Mouse (Mus musculus): ENCODE data around the gene Cabp1. TPM values are rescaled to one million over a fixed set of nuclear protein-coding genes. Genes with fewer than 3 reads are reported as not detected.
"Not testable (repeated sequence)": the region's sequence is repeated elsewhere in the genome, so short reads cannot be mapped to it uniquely, and the experiment has no call there.

Cabp1 gene
- polyA plus RNA-seq, 1 experiment from 2014 or later: 2.4 TPM

DNA sequence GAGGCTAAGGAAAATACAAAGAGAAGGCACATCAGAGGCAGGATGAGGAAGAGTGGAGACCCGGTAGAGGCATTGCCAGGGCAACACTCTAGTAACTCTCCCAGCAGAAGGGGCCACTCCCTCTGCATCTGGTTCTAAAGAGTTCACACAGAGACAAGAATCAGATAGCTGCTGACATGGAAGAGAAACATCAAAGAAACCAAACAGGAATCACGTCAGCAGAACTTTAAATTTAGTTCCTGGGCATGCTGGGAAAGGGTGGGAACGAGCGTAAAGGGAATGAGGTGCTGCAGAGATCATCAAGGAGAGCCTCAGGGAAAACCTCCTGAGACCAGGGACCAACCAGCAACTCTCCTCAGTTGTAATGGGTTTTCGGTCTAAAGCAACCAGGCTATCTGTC, 43.2 kb downstream of the Cabp1 start:
- Histone ChIP-seq H3K36me3 (replicated peaks; ENCODE audit: control insufficient read depth, insufficient read depth, low read depth, low read length) (peaks cover 14% of the 10 kb centered on the region), H3K4me3 (ENCODE audit: low read depth, low read length) (no peak overlapping the region), H3K4me2 (ENCODE audit: low read depth, low read length) (no peak overlapping the region), H3K27me3 (ENCODE audit: control insufficient read depth, insufficient read depth, low read length) (no peaks in the 10 kb centered on the region), H3K9ac (replicated peaks; ENCODE audit: low read length) (no peak overlapping the region), H3K27ac (replicated peaks; ENCODE audit: low read depth, low read length) (no peak overlapping the region), H3K4me1 (ENCODE audit: control insufficient read depth, insufficient read depth, low read length) (peaks cover 4% of the 10 kb centered on the region), H3K9me3 (replicated peaks; ENCODE audit: control insufficient read depth, low read length) (no peaks in the 10 kb centered on the region)
- DNase-seq (ENCODE audit: low spot score) (no peak), ATAC-seq (replicated peaks; ENCODE audit: insufficient number of reproducible peaks, low FRiP score, low TSS enrichment, low read depth) (no peak)
- 82% methylated on average over 5 of the region's 5 CpGs for WGBS

DNA sequence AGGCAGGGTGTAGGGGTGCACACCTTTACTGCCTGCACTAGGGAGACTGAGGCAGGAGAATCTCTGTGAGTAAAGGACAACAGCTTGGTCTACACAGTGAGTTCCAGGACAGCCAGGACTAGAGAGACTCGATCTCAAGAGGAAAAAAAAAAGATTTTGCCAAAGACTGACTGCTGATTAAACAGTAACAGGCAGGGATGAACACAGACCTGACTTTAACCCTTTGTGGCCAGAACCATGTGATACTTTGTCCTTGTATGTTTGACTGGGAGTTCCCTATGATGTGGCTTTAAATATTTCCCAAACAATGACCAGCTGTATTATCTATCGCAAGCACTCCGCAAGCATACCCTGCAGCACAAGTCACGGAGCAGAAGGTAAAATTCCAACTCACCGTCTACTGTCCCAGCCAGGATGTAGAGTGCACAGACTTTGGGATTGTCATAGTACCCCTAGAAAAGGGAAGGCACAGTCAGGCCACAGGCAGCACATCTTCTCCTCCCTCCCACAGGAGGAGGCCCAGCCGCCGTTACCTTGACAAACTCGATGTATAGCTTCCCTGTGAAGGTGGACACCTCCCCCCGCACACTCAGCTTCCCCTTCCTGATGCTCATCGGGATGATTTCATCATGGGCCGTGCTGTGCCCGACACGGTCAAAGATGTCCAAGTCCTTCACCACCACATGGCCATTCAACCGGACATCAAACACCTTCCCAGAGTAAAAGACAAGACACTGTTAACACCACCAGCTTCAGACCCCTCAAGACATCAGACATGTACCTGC, 44.3 kb downstream of the Cabp1 start:
- H3K9me3 ChIP-seq (replicated peaks; ENCODE audit: control insufficient read depth, low read length): no peaks in the 10 kb centered on the region
- H3K27ac ChIP-seq (replicated peaks; ENCODE audit: low read depth, low read length): no peak overlapping the region
- H3K4me3 ChIP-seq (ENCODE audit: low read depth, low read length): no peak overlapping the region
- no peak overlapping the region for H3K9ac ChIP-seq (replicated peaks; ENCODE audit: low read length)
- H3K4me1 ChIP-seq (ENCODE audit: control insufficient read depth, insufficient read depth, low read length): peaks cover 4% of the 10 kb centered on the region
- no peak overlapping the region for H3K4me2 ChIP-seq (ENCODE audit: low read depth, low read length)
- 95% methylated on average over 14 of the region's 14 CpGs for WGBS
- H3K36me3 ChIP-seq (replicated peaks; ENCODE audit: control insufficient read depth, insufficient read depth, low read depth, low read length): peaks cover 14% of the 10 kb centered on the region
- ATAC-seq (replicated peaks; ENCODE audit: insufficient number of reproducible peaks, low FRiP score, low TSS enrichment, low read depth) (no peak), DNase-seq (ENCODE audit: low spot score) (no peak)
- no peaks in the 10 kb centered on the region for H3K27me3 ChIP-seq (ENCODE audit: control insufficient read depth, insufficient read depth, low read length)

DNA sequence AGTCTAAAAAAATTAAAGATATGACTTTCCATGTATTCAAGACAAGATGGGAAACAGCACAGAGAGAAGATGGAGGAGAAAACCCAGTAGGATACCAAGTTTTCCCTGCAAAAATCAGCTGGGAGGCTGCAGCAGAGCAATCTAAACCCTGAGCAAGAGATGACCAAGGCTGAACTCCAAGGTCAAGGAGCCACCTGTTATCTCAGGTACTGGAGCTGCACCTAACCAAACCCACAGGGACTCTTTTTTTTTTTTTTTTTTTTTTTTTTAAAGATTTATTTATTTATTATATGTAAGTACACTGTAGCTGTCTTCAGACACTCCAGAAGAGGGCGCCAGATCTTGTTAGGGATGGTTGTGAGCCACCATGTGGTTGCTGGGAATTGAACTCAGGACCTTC, 45.3 kb downstream of the Cabp1 start:
- not testable (repeated sequence) for H3K27ac ChIP-seq (replicated peaks; ENCODE audit: low read depth, low read length); H3K9ac ChIP-seq (replicated peaks; ENCODE audit: low read length); DNase-seq (ENCODE audit: low spot score)

DNA sequence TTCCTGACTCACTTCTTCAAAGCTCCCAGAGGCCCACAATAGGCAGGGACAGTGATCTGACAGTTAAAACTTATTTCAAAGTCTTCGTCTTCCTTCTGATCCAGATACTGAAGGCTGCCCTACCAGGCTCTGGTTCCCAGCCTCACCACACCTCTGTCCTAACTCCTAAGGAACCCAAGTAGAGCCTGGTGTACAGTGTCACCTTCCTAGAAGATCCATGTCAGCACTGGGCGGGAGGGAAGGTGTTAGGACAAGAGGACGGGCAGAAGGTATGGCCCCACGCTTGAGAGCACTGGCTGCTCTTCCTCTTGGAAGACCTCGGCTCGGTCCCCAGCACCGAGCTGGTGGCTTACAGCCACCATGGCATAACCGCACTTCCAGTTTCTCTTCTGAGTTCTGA, 45.8 kb downstream of the Cabp1 start:
- no peak for ATAC-seq (replicated peaks; ENCODE audit: insufficient number of reproducible peaks, low FRiP score, low TSS enrichment, low read depth)
- no peak overlapping the region for H3K4me2 ChIP-seq (ENCODE audit: low read depth, low read length)
- peaks cover 14% of the 10 kb centered on the region for H3K36me3 ChIP-seq (replicated peaks; ENCODE audit: control insufficient read depth, insufficient read depth, low read depth, low read length)
- no peaks in the 10 kb centered on the region for H3K27me3 ChIP-seq (ENCODE audit: control insufficient read depth, insufficient read depth, low read length)
- no peak overlapping the region for H3K4me3 ChIP-seq (ENCODE audit: low read depth, low read length)
- WGBS: 95% methylated on average over 8 of the region's 8 CpGs
- no peak overlapping the region for H3K9ac ChIP-seq (replicated peaks; ENCODE audit: low read length)
- no peaks in the 10 kb centered on the region for H3K9me3 ChIP-seq (replicated peaks; ENCODE audit: control insufficient read depth, low read length)
- DNase-seq (ENCODE audit: low spot score): no peak
- H3K27ac ChIP-seq (replicated peaks; ENCODE audit: low read depth, low read length): no peak overlapping the region
- peaks cover 2% of the 10 kb centered on the region for H3K4me1 ChIP-seq (ENCODE audit: control insufficient read depth, insufficient read depth, low read length)

More for the DNA sequence above, 45.3 kb downstream of the Cabp1 start:
- not testable (repeated sequence) for H3K4me2 ChIP-seq (ENCODE audit: low read depth, low read length); H3K27me3 ChIP-seq (ENCODE audit: control insufficient read depth, insufficient read depth, low read length); H3K4me1 ChIP-seq (ENCODE audit: control insufficient read depth, insufficient read depth, low read length); ATAC-seq (replicated peaks; ENCODE audit: insufficient number of reproducible peaks, low FRiP score, low TSS enrichment, low read depth); H3K9me3 ChIP-seq (replicated peaks; ENCODE audit: control insufficient read depth, low read length); H3K4me3 ChIP-seq (ENCODE audit: low read depth, low read length)
- H3K36me3 ChIP-seq (replicated peaks; ENCODE audit: control insufficient read depth, insufficient read depth, low read depth, low read length): peaks cover 14% of the 10 kb centered on the region
- WGBS: no CpG with 5 or more reads among the region's 1 CpGs

DNA sequence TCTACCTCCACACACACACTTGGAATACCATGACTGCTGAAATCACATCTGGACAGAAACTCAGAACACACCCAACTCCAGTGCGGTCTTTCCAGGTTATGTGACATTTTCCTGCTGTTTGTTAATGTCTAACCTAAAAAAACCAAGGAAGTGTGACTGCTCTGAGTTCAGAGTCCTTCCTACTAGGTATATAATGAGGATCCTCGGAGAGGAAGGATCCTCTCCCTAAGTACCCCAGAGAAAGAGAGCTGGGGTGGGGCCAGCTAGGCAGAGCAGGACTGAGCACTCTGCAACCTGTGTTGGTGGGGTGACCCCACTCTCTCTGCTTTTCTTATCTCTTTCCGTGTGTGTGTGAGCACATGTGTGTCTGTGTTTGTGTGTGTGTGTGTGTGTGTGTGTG, 46.8 kb downstream of the Cabp1 start:
- WGBS: 79% methylated on average over 3 of the region's 3 CpGs
- Histone ChIP-seq H3K27me3 (ENCODE audit: control insufficient read depth, insufficient read depth, low read length) (no peaks in the 10 kb centered on the region), H3K4me2 (ENCODE audit: low read depth, low read length) (no peak overlapping the region), H3K36me3 (replicated peaks; ENCODE audit: control insufficient read depth, insufficient read depth, low read depth, low read length) (peaks cover 14% of the 10 kb centered on the region), H3K27ac (replicated peaks; ENCODE audit: low read depth, low read length) (no peak overlapping the region), H3K9ac (replicated peaks; ENCODE audit: low read length) (no peak overlapping the region), H3K4me3 (ENCODE audit: low read depth, low read length) (no peak overlapping the region), H3K9me3 (replicated peaks; ENCODE audit: control insufficient read depth, low read length) (no peaks in the 10 kb centered on the region), H3K4me1 (ENCODE audit: control insufficient read depth, insufficient read depth, low read length) (no peaks in the 10 kb centered on the region; the same call in 1 of the 2 replicates)
- DNase-seq (ENCODE audit: low spot score) (no peak), ATAC-seq (replicated peaks; ENCODE audit: insufficient number of reproducible peaks, low FRiP score, low TSS enrichment, low read depth) (no peak)

DNA sequence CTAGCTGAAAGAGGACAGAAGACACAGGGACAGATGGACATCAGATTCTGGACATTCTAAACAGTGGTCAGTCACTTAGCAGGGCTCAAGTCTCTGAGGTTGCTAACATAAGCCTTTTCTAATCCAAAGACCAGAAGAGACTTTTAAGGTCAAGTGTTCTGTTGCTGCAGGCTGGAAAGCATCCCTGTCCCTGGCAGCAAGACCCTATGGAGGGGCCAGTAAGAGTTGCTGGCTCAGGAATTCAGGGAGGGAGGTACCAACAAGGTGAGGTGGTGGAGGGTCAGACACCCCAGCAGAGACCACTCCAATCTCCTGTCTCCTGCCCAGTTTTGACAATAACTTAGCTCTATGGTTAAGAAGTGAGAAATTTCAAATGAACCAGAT, 47.4 kb downstream of the Cabp1 start:
- H3K9me3 ChIP-seq (replicated peaks; ENCODE audit: control insufficient read depth, low read length): no peaks in the 10 kb centered on the region
- no peaks in the 10 kb centered on the region for H3K27me3 ChIP-seq (ENCODE audit: control insufficient read depth, insufficient read depth, low read length)
- H3K27ac ChIP-seq (replicated peaks; ENCODE audit: low read depth, low read length): no peak overlapping the region
- no peak overlapping the region for H3K9ac ChIP-seq (replicated peaks; ENCODE audit: low read length)
- ATAC-seq (replicated peaks; ENCODE audit: insufficient number of reproducible peaks, low FRiP score, low TSS enrichment, low read depth) (no peak), DNase-seq (ENCODE audit: low spot score) (no peak)
- H3K4me1 ChIP-seq (ENCODE audit: control insufficient read depth, insufficient read depth, low read length): no peaks in the 10 kb centered on the region
- no peak overlapping the region for H3K4me2 ChIP-seq (ENCODE audit: low read depth, low read length)
- H3K36me3 ChIP-seq (replicated peaks; ENCODE audit: control insufficient read depth, insufficient read depth, low read depth, low read length): peaks cover 14% of the 10 kb centered on the region
- H3K4me3 ChIP-seq (ENCODE audit: low read depth, low read length): no peak overlapping the region

DNA sequence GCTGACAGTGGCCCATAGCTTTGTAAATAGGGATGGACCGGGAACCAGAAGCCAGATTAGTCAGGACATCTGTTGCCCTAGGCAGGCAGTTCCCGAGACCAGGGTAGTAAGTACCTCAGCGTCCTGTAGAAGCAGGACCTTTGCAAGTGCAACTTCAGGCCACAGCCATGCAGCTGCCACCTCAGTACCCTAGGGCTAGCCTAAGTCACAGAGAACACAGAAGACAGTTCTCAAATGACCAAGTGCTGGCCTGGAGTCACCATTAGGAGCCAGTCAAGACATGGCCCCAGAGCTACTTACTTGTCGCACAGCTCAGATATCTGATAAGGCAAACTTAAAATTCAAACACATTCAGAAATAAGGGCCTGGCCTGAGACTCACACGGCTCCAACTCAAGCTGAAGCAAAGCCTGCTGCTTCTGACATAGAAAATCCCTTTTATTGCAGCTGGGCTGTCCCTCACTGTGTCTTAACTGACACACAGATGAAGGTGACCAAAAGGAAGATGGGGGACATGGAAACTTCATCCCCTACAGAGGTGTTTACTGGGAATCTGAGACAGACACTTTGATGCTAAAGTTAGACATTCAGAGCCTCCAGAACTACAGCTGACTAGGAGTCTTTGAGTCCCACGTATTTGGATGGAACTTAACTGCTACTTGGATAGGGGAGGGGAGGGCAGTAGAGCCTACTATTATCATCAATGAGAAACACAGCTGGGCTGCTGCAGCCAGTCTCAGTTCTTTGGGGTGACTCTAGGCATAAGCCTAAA, 48.0 kb downstream of the Cabp1 start:
- H3K9ac ChIP-seq (replicated peaks; ENCODE audit: low read length): no peak overlapping the region
- WGBS: 82% methylated on average over 6 of the region's 6 CpGs

DNA sequence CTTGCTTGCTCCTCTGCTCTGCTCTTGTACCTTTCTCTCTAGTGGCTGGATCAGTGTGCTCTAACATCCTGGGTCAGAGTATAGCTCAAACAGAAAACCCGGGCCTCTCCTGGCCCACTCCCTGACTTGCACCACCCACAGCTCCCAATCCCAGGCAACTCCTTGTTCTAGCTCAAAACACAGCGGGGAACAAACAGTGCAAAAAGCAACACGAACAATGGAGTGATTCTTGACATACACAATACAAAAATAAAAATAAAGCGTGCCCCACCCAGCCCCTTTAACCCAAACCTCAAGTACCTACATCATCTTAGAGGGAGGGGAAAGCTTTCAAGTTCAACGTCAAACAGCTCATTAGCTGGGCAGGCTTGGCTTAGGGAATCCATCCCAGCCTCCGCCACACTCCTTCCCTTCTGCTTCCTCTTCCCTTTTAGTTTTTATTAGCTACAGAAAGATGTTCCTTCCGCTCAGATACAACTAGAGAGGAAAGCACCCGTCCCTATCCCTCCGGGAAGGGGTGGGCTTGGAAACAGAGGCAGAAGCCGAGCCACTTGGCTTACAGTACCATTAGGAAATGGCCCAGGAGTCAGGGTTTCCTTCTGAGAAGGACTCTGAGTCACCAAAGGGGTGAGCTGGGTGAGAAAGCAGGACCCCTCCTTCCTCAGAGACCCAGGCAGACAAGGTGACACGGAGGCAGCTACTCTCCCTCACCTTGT, 48.8 kb downstream of the Cabp1 start:
- Histone ChIP-seq H3K27me3 (ENCODE audit: control insufficient read depth, insufficient read depth, low read length) (no peaks in the 10 kb centered on the region), H3K36me3 (replicated peaks; ENCODE audit: control insufficient read depth, insufficient read depth, low read depth, low read length) (peaks cover 13% of the 10 kb centered on the region)
- no peak for ATAC-seq (replicated peaks; ENCODE audit: insufficient number of reproducible peaks, low FRiP score, low TSS enrichment, low read depth)

More for the DNA sequence above, 48.0 kb downstream of the Cabp1 start:
- Histone ChIP-seq H3K27ac (replicated peaks; ENCODE audit: low read depth, low read length) (no peak overlapping the region), H3K4me1 (ENCODE audit: control insufficient read depth, insufficient read depth, low read length) (no peaks in the 10 kb centered on the region), H3K9me3 (replicated peaks; ENCODE audit: control insufficient read depth, low read length) (no peaks in the 10 kb centered on the region), H3K4me2 (ENCODE audit: low read depth, low read length) (no peak overlapping the region), H3K4me3 (ENCODE audit: low read depth, low read length) (no peak overlapping the region), H3K36me3 (replicated peaks; ENCODE audit: control insufficient read depth, insufficient read depth, low read depth, low read length) (peaks cover 14% of the 10 kb centered on the region), H3K27me3 (ENCODE audit: control insufficient read depth, insufficient read depth, low read length) (no peaks in the 10 kb centered on the region)
- ATAC-seq (replicated peaks; ENCODE audit: insufficient number of reproducible peaks, low FRiP score, low TSS enrichment, low read depth) (no peak), DNase-seq (ENCODE audit: low spot score) (no peak)

More for the DNA sequence above, 48.8 kb downstream of the Cabp1 start:
- Histone ChIP-seq H3K4me1 (ENCODE audit: control insufficient read depth, insufficient read depth, low read length) (no peaks in the 10 kb centered on the region), H3K4me2 (ENCODE audit: low read depth, low read length) (no peak overlapping the region), H3K27ac (replicated peaks; ENCODE audit: low read depth, low read length) (no peak overlapping the region), H3K9ac (replicated peaks; ENCODE audit: low read length) (no peak overlapping the region), H3K4me3 (ENCODE audit: low read depth, low read length) (no peak overlapping the region), H3K9me3 (replicated peaks; ENCODE audit: control insufficient read depth, low read length) (no peaks in the 10 kb centered on the region)
- no peak for DNase-seq (ENCODE audit: low spot score)
- 85% methylated on average over 11 of the region's 11 CpGs for WGBS

Data from embryonic facial prominence, embryonic 11.5 days (tissue).